14 mouse cellular contexts compared by ENCODE assay signal in the genomic region with DNA sequence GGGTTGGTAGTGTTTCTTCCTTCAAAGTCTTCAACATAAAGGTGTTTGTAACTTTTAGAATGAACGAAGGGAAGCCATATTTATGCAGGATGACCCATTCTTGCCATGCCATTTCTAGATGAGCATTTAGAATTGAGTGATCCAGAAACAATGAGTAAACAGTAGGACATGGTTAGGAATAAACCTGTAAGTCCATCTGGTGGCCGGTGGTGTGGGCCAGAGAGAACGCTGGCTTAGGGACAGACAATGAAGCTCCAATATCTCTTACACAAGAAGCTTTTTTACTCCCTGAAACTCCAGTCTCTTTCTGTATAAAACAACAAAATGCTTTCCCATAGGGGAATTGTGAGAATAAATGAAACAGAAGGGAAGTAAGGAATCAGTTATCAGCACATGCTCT.
"Had no signal": no experiment of that assay in that cellular context is flagged by ENCODE, and none has a peak within 500 bp of the region (broad histone marks: within the 10 kb centered on the region; RNA-seq: fewer than 3 reads in every experiment).

No protein-coding gene starts in this region.

- ATAC-seq: liver, embryonic 12.5 days had no signal

- DNase-seq: kidney, postnatal 10 days; kidney, postnatal 36 days; layer of hippocampus, postnatal 36 days; liver; lung, adult 18-20 months; lung, postnatal 10 days; lung, postnatal 36 days; midbrain, embryonic 14.5 days; right cerebral cortex, postnatal 14 days; right cerebral cortex, postnatal 4 days; thymus, adult 2 months; thymus, postnatal 14 days; thymus, postnatal 4 days had no signal
